Comparison of ENCODE assay signal across 9 mouse cellular contexts in the genomic region with DNA sequence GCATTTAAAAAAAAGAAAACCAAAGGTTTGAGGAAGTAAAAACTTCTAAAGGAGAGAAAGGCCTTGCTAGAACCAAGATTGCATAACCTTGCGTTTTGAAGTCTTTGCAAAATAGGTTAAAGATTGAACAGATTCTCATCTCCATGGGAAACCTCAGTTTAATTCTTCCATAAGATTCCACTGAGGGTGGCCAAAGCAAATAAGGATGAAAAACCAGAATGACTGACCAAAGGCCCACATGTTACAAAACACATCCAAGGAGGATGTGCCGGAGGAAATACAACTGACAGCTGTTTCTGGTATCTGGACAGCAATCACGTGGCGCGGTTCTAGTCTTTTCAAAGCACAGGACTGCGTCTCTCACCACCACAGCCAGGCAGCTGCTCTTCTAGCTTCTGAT. TPM values are rescaled to one million over a fixed set of nuclear protein-coding genes. Genes with fewer than 3 reads are reported as not detected.
DNase-seq lines count a peak whose midpoint lies in the region; ATAC-seq and TF ChIP-seq lines count a peak whose summit lies in the region.
"Had no signal": no experiment of that assay in that cellular context is flagged by ENCODE, and none has a peak within 500 bp of the region (broad histone marks: within the 10 kb centered on the region; RNA-seq: fewer than 3 reads in every experiment).

No protein-coding gene starts in this region.

- H3K4me1 ChIP-seq in embryonic facial prominence, embryonic 14.5 days (ENCODE audit: control insufficient read depth, insufficient read depth, low read length) = no peaks in the 10 kb centered on the region
- no peaks in the 10 kb centered on the region for H3K4me1 ChIP-seq in embryonic facial prominence, embryonic 10.5 days
- H3K4me1 ChIP-seq: forebrain, embryonic 15.5 days had no signal

- intact Hi-C loops in heart, postnatal 10 days (cut with DNase I) = no loop called here

- CTCF ChIA-PET in Patski (lab: Charles Lee) = no interaction called here

- H3K9me3 ChIP-seq in embryonic facial prominence, embryonic 14.5 days (ENCODE audit: control insufficient read depth, low read length) = 0 out of 2 replicates have a peak, but pooled peaks cover 3% of the 10 kb centered on the region
- no peaks in the 10 kb centered on the region for H3K9me3 ChIP-seq in embryonic facial prominence, embryonic 10.5 days
- H3K9me3 ChIP-seq: forebrain, embryonic 15.5 days had no signal

- H3K36me3 ChIP-seq in embryonic facial prominence, embryonic 14.5 days (ENCODE audit: control insufficient read depth, insufficient read depth, low read length) = no peaks in the 10 kb centered on the region
- no peaks in the 10 kb centered on the region for H3K36me3 ChIP-seq in embryonic facial prominence, embryonic 10.5 days (replicated peaks)
- H3K36me3 ChIP-seq: forebrain, embryonic 15.5 days had no signal

- ATAC-seq in embryonic facial prominence, embryonic 14.5 days (ENCODE audit: low read depth) = no peak
- peak; percentile 39 for ATAC-seq in Patski
- ATAC-seq: forebrain, embryonic 15.5 days had no signal

- no peaks in the 10 kb centered on the region for H3K27me3 ChIP-seq in embryonic facial prominence, embryonic 14.5 days (replicated peaks; ENCODE audit: control insufficient read depth, insufficient read depth, low read length)
- no peaks in the 10 kb centered on the region for H3K27me3 ChIP-seq in embryonic facial prominence, embryonic 10.5 days (replicated peaks; ENCODE audit: low read depth, poor library complexity, severe bottlenecking)
- no peaks in the 10 kb centered on the region for H3K27me3 ChIP-seq in Patski
- H3K27me3 ChIP-seq: forebrain, embryonic 15.5 days had no signal

- H3K4me2 ChIP-seq in embryonic facial prominence, embryonic 14.5 days (ENCODE audit: low read depth, low read length) = no peak overlapping the region
- H3K4me2 ChIP-seq: forebrain, embryonic 15.5 days had no signal

- POLR2A ChIA-PET in Patski (lab: Charles Lee) = interaction anchor here (0.6 kb wide), 1 partner anchor 236 kb away, joined by 5 read pairs; no protein-coding TSS in a partner anchor

- WGBS in embryonic facial prominence, embryonic 14.5 days = 67% methylated on average over 6 of the region's 6 CpGs
- 85% methylated on average over 6 of the region's 6 CpGs for WGBS in embryonic facial prominence, embryonic 10.5 days

- DNase-seq in embryonic facial prominence, embryonic 14.5 days (ENCODE audit: low spot score) = peak; percentile 58
- no peak for DNase-seq in embryonic facial prominence, embryonic 10.5 days (ENCODE audit: low spot score)
- peak; percentile 46 for DNase-seq in Patski (ENCODE audit: low read depth, low spot score)
- DNase-seq in heart, postnatal 10 days = peak; percentile 56 to 60
- DNase-seq in lung, adult 18-20 months = peak; percentile 11 to 27
- no peak for DNase-seq in cerebellum, adult 11-12 months
- no peak for DNase-seq in adrenal gland, postnatal 14 days
- DNase-seq in right cerebral cortex, adult 2 months (ENCODE audit: low spot score in 2 of 2) = no peak

- in situ Hi-C loops in Patski (cut with MboI; ENCODE audit: low pct_unique_long_range_greater_than_20kb) = loop anchor here (5.0 kb wide), 1 partner anchor 182 kb away; no protein-coding TSS in a partner anchor

- no peak overlapping the region for H3K9ac ChIP-seq in embryonic facial prominence, embryonic 14.5 days (ENCODE audit: low read depth, low read length)
- H3K9ac ChIP-seq: forebrain, embryonic 15.5 days had no signal

- H3K27ac ChIP-seq in embryonic facial prominence, embryonic 14.5 days (replicated peaks; ENCODE audit: low read depth, low read length) = no peak overlapping the region
- no peak overlapping the region for H3K27ac ChIP-seq in embryonic facial prominence, embryonic 10.5 days (replicated peaks)
- H3K27ac ChIP-seq: forebrain, embryonic 15.5 days had no signal

- TF ChIP-seq CTCF in Patski (IDR thresholded peaks at IDR 0.05) = no peak

- H3K4me3 ChIP-seq in embryonic facial prominence, embryonic 14.5 days (ENCODE audit: low read depth, low read length) = no peak overlapping the region
- H3K4me3 ChIP-seq in embryonic facial prominence, embryonic 10.5 days = no peak overlapping the region
- H3K4me3 ChIP-seq: forebrain, embryonic 15.5 days had no signal

RNA-seq across cellular contexts. Expression of a gene that starts 18.1 kb away (rescaled TPM):
- polyA plus RNA-seq in embryonic facial prominence, embryonic 14.5 days (2014; fragmentation: Nextera tagmentation; extraction: Ambion mirVana) = 3.1 and 3.3 TPM in 2 replicates
- not detected in 2 replicates for polyA plus RNA-seq in embryonic facial prominence, embryonic 10.5 days (2016; fragmentation: Nextera tagmentation; extraction: Ambion mirVana)
- not detected for polyA plus RNA-seq in Patski (2021)
- total RNA-seq in heart, postnatal 10 days (2021) = 1 to 10 TPM; 1.9 to 8.5 TPM
- 93.7 and 96.6 TPM in 2 replicates for total RNA-seq in adrenal gland, postnatal 14 days (2021)
- polyA plus RNA-seq: forebrain, embryonic 15.5 days had no signal

Comparison
In these comparisons a context has a peak if more than half of its experiments do, and no peak if none do; other contexts are left out.
1. DNase-seq: peak in embryonic facial prominence, embryonic 14.5 days (single experiment), Patski (single experiment), heart, postnatal 10 days (2 of 2) and lung, adult 18-20 months (2 of 2); none in embryonic facial prominence, embryonic 10.5 days (single experiment), cerebellum, adult 11-12 months (single experiment), adrenal gland, postnatal 14 days (single experiment) and right cerebral cortex, adult 2 months (0 of 2).